Mouse (Mus musculus): ENCODE measurements around the gene 4930432K21Rik. TPM values are rescaled to one million over a fixed set of nuclear protein-coding genes. Genes with fewer than 3 reads are reported as not detected.
A peak's percentile ranks its signal among the peaks of the same experiment; 100 is the strongest.

Gene 4930432K21Rik
- total and polyA plus RNA-seq, 3 experiments = 0.09 TPM; not detected in 2

GRCm38 (mm10) chr8:84147324-84147766, 480 bp upstream of the 4930432K21Rik start:
- dilution Hi-C loops (cut with MboI; ENCODE audit: extremely low pct_ligation_motif_present, extremely low pct_unique_long_range_greater_than_20kb, low sequenced_read_pairs) = no loop called here

DNA sequence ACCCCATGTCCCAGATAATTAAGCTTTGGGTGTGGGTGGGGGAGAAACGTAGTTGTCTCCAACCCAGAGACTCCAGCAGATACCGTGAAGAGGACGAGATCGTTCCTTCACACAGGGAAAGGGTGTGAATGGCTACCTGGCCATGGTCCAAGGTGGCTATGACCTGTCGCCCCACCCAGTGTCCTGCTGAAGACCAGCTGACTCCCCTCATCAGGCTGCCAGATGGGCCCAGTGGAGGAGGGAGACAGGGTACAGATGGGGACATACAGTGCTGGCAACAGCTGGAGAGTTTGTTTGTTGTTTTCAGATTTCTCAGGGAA, 666 bp downstream of the 4930432K21Rik start:
- H3K27ac ChIP-seq (ENCODE audit: insufficient read depth, low read depth) = no peak overlapping the region
- no peak for DNase-seq (ENCODE audit: extremely low read depth)
- H3K79me2 ChIP-seq (replicated peaks; ENCODE audit: control insufficient read depth, extremely low read depth, insufficient read depth, poor library complexity, severe bottlenecking) = 0 out of 2 replicates have a peak, but pooled peaks cover 3% of the 10 kb centered on the region
- no peak overlapping the region for H3K4me3 ChIP-seq (replicated peaks in 1 of 3; ENCODE audit: low read depth in 2 of 3, low read length in 2 of 3, poor library complexity in 1 of 3)
- peaks cover 7 to 28% of the 10 kb centered on the region in 2 experiments for H3K36me3 ChIP-seq (replicated peaks in 1 of 2; ENCODE audit: control insufficient read depth in 1 of 2, insufficient read depth in 1 of 2, low read length in 1 of 2)
- H3K4me2 ChIP-seq (ENCODE audit: insufficient read depth, low read depth, poor library complexity, severe bottlenecking) = no peak overlapping the region
- peaks cover 3% of the 10 kb centered on the region for H3K9me3 ChIP-seq (replicated peaks; ENCODE audit: low read length)
- H3K9ac ChIP-seq (ENCODE audit: insufficient read depth, low read depth) = no peak overlapping the region
- TF ChIP-seq JUN (IDR thresholded peaks at IDR 0.05; ENCODE audit: insufficient read depth, low read depth, low read length) (no peak), ETS1 (conservative IDR thresholded peaks at IDR 0.05; ENCODE audit: low read depth, low read length) (no peak), E2F4 (IDR thresholded peaks at IDR 0.05; ENCODE audit: insufficient replicate concordance, low read depth, low read length) (no peak), JUND (conservative IDR thresholded peaks at IDR 0.05; ENCODE audit: low read depth, low read length) (no peak), MAFK (IDR thresholded peaks at IDR 0.05; ENCODE audit: insufficient replicate concordance, low read length) (no peak), CTCF (conservative IDR thresholded peaks at IDR 0.05 in 1 of 2, IDR thresholded peaks at IDR 0.05 in 1 of 2; ENCODE audit: low read depth in 2 of 2, low read length in 2 of 2) (no peak), ZMIZ1 (IDR thresholded peaks at IDR 0.05; ENCODE audit: low read depth, low read length) (no peak), USF1 (IDR thresholded peaks at IDR 0.05; ENCODE audit: low read depth, low read length) (no peak), MEF2A (IDR thresholded peaks at IDR 0.05; ENCODE audit: borderline replicate concordance, low read depth, low read length) (no peak), RAD21 (IDR thresholded peaks at IDR 0.05; ENCODE audit: low read depth, low read length) (no peak), ZKSCAN1 (IDR thresholded peaks at IDR 0.05; ENCODE audit: borderline replicate concordance, low read depth, low read length) (no peak), MAX (IDR thresholded peaks at IDR 0.05; ENCODE audit: low read length) (no peak)
- in situ Hi-C loops (cut with MboI; ENCODE audit: low pct_ligation_motif_present, low pct_unique_long_range_greater_than_20kb, low sequenced_read_pairs) = no loop called here
- peaks cover 4 to 20% of the 10 kb centered on the region in 2 experiments; a peak in 3 of 4 replicates for H3K4me1 ChIP-seq (ENCODE audit: control insufficient read depth in 1 of 2, insufficient read depth in 2 of 2)
- H3K27me3 ChIP-seq (replicated peaks) = peaks cover 8% of the 10 kb centered on the region
- dilution Hi-C loops (cut with MboI; ENCODE audit: extremely low pct_ligation_motif_present, extremely low pct_unique_long_range_greater_than_20kb, low sequenced_read_pairs) = no loop called here

More at GRCm38 (mm10) chr8:84147324-84147766, 480 bp upstream of the 4930432K21Rik start:
- H3K9me3 ChIP-seq (replicated peaks; ENCODE audit: low read length) = peaks cover 3% of the 10 kb centered on the region
- 0 out of 2 replicates have a peak, but pooled peaks cover 3% of the 10 kb centered on the region for H3K79me2 ChIP-seq (replicated peaks; ENCODE audit: control insufficient read depth, extremely low read depth, insufficient read depth, poor library complexity, severe bottlenecking)
- peaks cover 8% of the 10 kb centered on the region for H3K27me3 ChIP-seq (replicated peaks)
- TF ChIP-seq HCFC1 (IDR thresholded peaks at IDR 0.05; ENCODE audit: low read depth, low read length) (no peak), ELF1 (IDR thresholded peaks at IDR 0.05; ENCODE audit: low read depth, low read length) (no peak), NRF1 (IDR thresholded peaks at IDR 0.05; ENCODE audit: low read depth, low read length) (no peak), RCOR1 (conservative IDR thresholded peaks at IDR 0.05; ENCODE audit: low read depth, low read length) (no peak), RAD21 (IDR thresholded peaks at IDR 0.05; ENCODE audit: low read depth, low read length) (no peak), EP300 (IDR thresholded peaks at IDR 0.05; ENCODE audit: low read length) (no peak), MYC (IDR thresholded peaks at IDR 0.05; ENCODE audit: low read depth, low read length) (no peak), TCF12 (IDR thresholded peaks at IDR 0.05; ENCODE audit: low read depth, low read length) (no peak)
- peaks cover 4 to 20% of the 10 kb centered on the region in 2 experiments; a peak in 3 of 4 replicates for H3K4me1 ChIP-seq (ENCODE audit: control insufficient read depth in 1 of 2, insufficient read depth in 2 of 2)
- peak; percentile 21 for DNase-seq (ENCODE audit: extremely low read depth)
- H3K36me3 ChIP-seq (replicated peaks in 1 of 2; ENCODE audit: control insufficient read depth in 1 of 2, insufficient read depth in 1 of 2, low read length in 1 of 2) = peaks cover 19 to 39% of the 10 kb centered on the region in 2 experiments
- H3K9ac ChIP-seq (ENCODE audit: insufficient read depth, low read depth) = peak overlapping the region; percentile 58
- in situ Hi-C loops (cut with MboI; ENCODE audit: low pct_ligation_motif_present, low pct_unique_long_range_greater_than_20kb, low sequenced_read_pairs) = no loop called here
- no peak overlapping the region for H3K27ac ChIP-seq (ENCODE audit: insufficient read depth, low read depth)
- H3K4me2 ChIP-seq (ENCODE audit: insufficient read depth, low read depth, poor library complexity, severe bottlenecking) = peak overlapping the region; percentile 25; the same call in 1 of the 2 replicates
- H3K4me3 ChIP-seq (replicated peaks in 1 of 3; ENCODE audit: low read depth in 2 of 3, low read length in 2 of 3, poor library complexity in 1 of 3) = peak overlapping the region; percentile 81 to 88 (median 83)
